Mouse (Mus musculus) G1E (cell line): ENCODE data around the gene Isoc2b. TPM values are rescaled to one million over a fixed set of nuclear protein-coding genes. Genes with fewer than 3 reads are reported as not detected.

Experiments used
- ATAC-seq: 2 replicates; pipeline ENCODE4 v1.8.0; 2016; ENCODE audit warnings: mild to moderate bottlenecking; ENCODE audit not compliant: insufficient number of reproducible peaks, poor library complexity, low FRiP score, severe bottlenecking; ENCODE audit errors: extremely low read depth
- DNase-seq: peaks from one replicate; pipeline ENCODE4 v3.0.0; 2012; ENCODE audit warnings: low spot score
- H3K27me3 ChIP-seq: 2 replicates; pipeline ENCODE4 v1.6.1; 2012; ENCODE audit warnings: mild to moderate bottlenecking, low read length, inconsistent platforms; ENCODE audit not compliant: insufficient read depth
- H3K36me3 ChIP-seq: replicated peaks from 2 replicates; pipeline ENCODE3; 2012; ENCODE audit warnings: mild to moderate bottlenecking, inconsistent platforms
- H3K4me1 ChIP-seq: 2 replicates; pipeline ENCODE4 v1.6.1; 2012; ENCODE audit warnings: low read depth, low read length, inconsistent platforms, mixed read lengths; ENCODE audit not compliant: insufficient read depth
- H3K4me3 ChIP-seq: 2 replicates; pipeline ENCODE4 v1.5.1; 2012; ENCODE audit warnings: low read depth, mild to moderate bottlenecking, inconsistent platforms, low read length, moderate library complexity, mixed read lengths
- H3K9me3 ChIP-seq: replicated peaks from 2 replicates; pipeline ENCODE4 v1.6.1; 2012; ENCODE audit warnings: inconsistent platforms
- CTCF ChIP-seq: IDR thresholded peaks from 2 replicates; pipeline ENCODE4 v1.5.1; 2012; ENCODE audit warnings: low read depth, low read length, inconsistent platforms, mixed read lengths
- GATA1 ChIP-seq: IDR thresholded peaks from 2 replicates; pipeline ENCODE4 v1.6.1; 2012; ENCODE audit warnings: borderline replicate concordance, low read length, inconsistent platforms, mixed read lengths
- GATA2 ChIP-seq: IDR thresholded peaks from 2 replicates; pipeline ENCODE4 v1.6.1; 2012; ENCODE audit warnings: low read depth, low read length, inconsistent platforms, borderline replicate concordance
- POLR2AphosphoS5 ChIP-seq: IDR thresholded peaks from 2 replicates; pipeline ENCODE4 v1.6.1; 2012; ENCODE audit warnings: low read depth, low read length, inconsistent platforms; ENCODE audit not compliant: insufficient replicate concordance
- TAL1 ChIP-seq: conservative IDR thresholded peaks from 2 replicates; pipeline ENCODE4 v1.6.1; 2012; ENCODE audit warnings: low read depth, low read length, inconsistent platforms, mixed read lengths
- polyA plus RNA-seq: library from polyadenylated mRNA; stranded (reverse); fragments of >175 nt; gene quantifications from 2 replicates; pipeline ENCODE4 v1.2.3, GENCODE M21; 2012
- total RNA-seq, 2 experiments: library from RNA; stranded (forward) in 1 of 2; stranded (reverse) in 1 of 2; fragments of 200-1000 nt in 1 of 2; fragments of >200 nt in 1 of 2; fragmentation: Nextera tagmentation in 1 of 2; gene quantifications; 2 replicates each; pipeline ENCODE4 v1.2.3; 2014 to 2017

Gene Isoc2b
- total and polyA plus RNA-seq, 3 experiments = 8.1 to 40.1 (median 9.1) TPM

- no peak for ATAC-seq
- no peaks in the 10 kb centered on the region for H3K9me3 ChIP-seq
Observed at GRCm38 (mm10) chr7:4851315-4851688, 18.8 kb downstream of the Isoc2b start.

GRCm38 (mm10) chr7:4850621-4851314, 19.3 kb downstream of the Isoc2b start:
- peaks cover 23% of the 10 kb centered on the region for H3K27me3 ChIP-seq
- DNase-seq (no peak), ATAC-seq (no peak)
- TF ChIP-seq CTCF (no peak), GATA2 (no peak), POLR2AphosphoS5 (no peak), TAL1 (no peak), GATA1 (no peak)
- H3K4me1 ChIP-seq = no peaks in the 10 kb centered on the region
- H3K4me3 ChIP-seq = no peak overlapping the region
- no peaks in the 10 kb centered on the region for H3K9me3 ChIP-seq
- no peaks in the 10 kb centered on the region for H3K36me3 ChIP-seq

More at GRCm38 (mm10) chr7:4851315-4851688, 18.8 kb downstream of the Isoc2b start:
- Histone ChIP-seq H3K36me3 (no peaks in the 10 kb centered on the region), H3K4me1 (no peaks in the 10 kb centered on the region), H3K4me3 (no peak overlapping the region), H3K27me3 (peaks cover 23% of the 10 kb centered on the region)
- no peak for DNase-seq
- TF ChIP-seq POLR2AphosphoS5 (no peak), GATA2 (no peak), TAL1 (no peak)

DNA sequence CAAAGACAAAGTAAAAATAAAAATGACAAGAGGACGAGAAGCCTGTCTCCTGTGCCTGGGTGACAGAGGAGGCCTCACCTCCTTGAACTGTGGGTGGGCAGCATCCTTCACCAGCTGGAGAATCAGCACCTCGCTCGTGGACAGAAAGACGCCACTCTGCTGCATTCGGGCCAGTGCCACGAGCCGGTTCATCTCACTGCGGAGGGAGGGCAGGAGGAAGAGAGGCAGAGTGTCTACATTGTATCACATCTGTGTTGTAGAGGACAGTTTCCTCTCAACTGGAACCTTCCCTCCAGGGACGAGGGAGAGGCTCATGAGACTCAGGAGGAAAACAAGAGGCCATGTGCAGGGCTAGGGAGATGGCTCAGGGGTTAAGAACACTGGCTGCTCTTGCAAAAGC, 20.7 kb downstream of the Isoc2b start:
- H3K27me3 ChIP-seq = peaks cover 26% of the 10 kb centered on the region
- ATAC-seq (no peak), DNase-seq (no peak)
- no peaks in the 10 kb centered on the region for H3K36me3 ChIP-seq
- H3K9me3 ChIP-seq = no peaks in the 10 kb centered on the region
- no peak for TF ChIP-seq GATA2
- no peak for TF ChIP-seq GATA1
- TF ChIP-seq CTCF = no peak
- no peak for TF ChIP-seq POLR2AphosphoS5
- no peak for TF ChIP-seq TAL1
- H3K4me1 ChIP-seq = no peaks in the 10 kb centered on the region
- H3K4me3 ChIP-seq = no peak overlapping the region

DNA sequence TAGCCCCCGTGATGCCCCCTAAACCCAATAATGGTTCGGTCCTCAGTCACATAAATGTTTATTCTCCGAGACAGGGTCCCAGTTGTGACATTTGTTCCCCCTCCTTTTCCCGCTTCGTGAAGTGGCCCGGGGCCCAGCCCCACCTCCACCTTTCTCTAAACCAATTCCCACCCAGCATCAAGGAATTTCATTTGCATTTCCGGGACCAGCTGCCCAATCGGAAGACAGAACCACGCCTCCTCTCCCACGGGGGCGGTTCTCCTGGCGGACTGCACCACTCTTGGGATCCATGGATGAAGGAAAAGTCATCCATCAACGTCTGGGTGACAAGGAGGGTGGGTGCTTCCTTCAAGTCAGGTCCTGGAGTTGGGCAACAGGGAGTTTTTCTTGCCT, 25.1 kb downstream of the Isoc2b start:
- Histone ChIP-seq H3K9me3 (no peaks in the 10 kb centered on the region), H3K27me3 (peaks cover 24% of the 10 kb centered on the region), H3K36me3 (no peaks in the 10 kb centered on the region), H3K4me3 (no peak overlapping the region), H3K4me1 (0 out of 2 replicates have a peak, but pooled peaks cover 4% of the 10 kb centered on the region)
- no peak for ATAC-seq
- TF ChIP-seq GATA1 (no peak), POLR2AphosphoS5 (no peak), TAL1 (no peak), GATA2 (no peak), CTCF (no peak)
- DNase-seq = no peak

GRCm38 (mm10) chr7:4844245-4844916, 25.7 kb downstream of the Isoc2b start, which contains the start of gene Shisa7:
Gene Shisa7, minus strand, starts transcription at chr7:4844696.
- H3K27me3 ChIP-seq = peaks cover 20% of the 10 kb centered on the region
- ATAC-seq = no peak

GRCm38 (mm10) chr7:4843604-4844244, 26.3 kb downstream of the Isoc2b start:
- peaks cover 18% of the 10 kb centered on the region for H3K27me3 ChIP-seq
- no peaks in the 10 kb centered on the region for H3K36me3 ChIP-seq
- H3K9me3 ChIP-seq = no peaks in the 10 kb centered on the region
- H3K4me1 ChIP-seq = 0 out of 2 replicates have a peak, but pooled peaks cover 4% of the 10 kb centered on the region
- DNase-seq (no peak), ATAC-seq (no peak)
- no peak overlapping the region for H3K4me3 ChIP-seq
- no peak for TF ChIP-seq GATA2
- TF ChIP-seq GATA1 = no peak
- no peak for TF ChIP-seq CTCF
- no peak for TF ChIP-seq POLR2AphosphoS5
- no peak for TF ChIP-seq TAL1

More at GRCm38 (mm10) chr7:4844245-4844916, 25.7 kb downstream of the Isoc2b start, which contains the start of gene Shisa7:
- no peak within 1 kb of the TSS for H3K4me3 ChIP-seq
- no peaks in the 10 kb centered on the region for H3K9me3 ChIP-seq
- DNase-seq = no peak
- TF ChIP-seq GATA2 (no peak), TAL1 (no peak), POLR2AphosphoS5 (no peak), CTCF (no peak), GATA1 (no peak)
- no peaks in the 10 kb centered on the region for H3K36me3 ChIP-seq
- H3K4me1 ChIP-seq = 0 out of 2 replicates have a peak, but pooled peaks cover 4% of the 10 kb centered on the region
